Mouse (Mus musculus): ENCODE results near the gene Atxn1.

DNA sequence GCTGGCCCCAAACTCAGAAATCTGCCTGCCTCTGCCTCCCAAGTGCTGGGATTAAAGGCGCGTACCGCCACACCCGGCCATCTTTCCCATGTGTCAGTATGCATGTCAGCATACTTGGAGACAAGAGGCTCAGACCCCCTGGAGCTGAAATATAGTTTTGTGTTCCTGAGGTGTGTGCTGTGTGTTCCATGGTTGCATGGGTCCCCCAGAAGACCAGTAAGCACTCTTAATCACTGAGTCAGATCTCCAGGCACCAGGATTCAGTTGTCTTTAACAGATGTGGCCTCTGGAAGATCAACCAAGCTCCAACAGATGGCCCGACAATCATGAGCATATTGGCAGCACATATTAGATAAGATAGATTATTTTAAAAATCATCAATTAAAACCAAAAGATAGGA, 62.4 kb downstream of the Atxn1 start:
- TF ChIP-seq CTCF (IDR thresholded peaks at IDR 0.05; ENCODE audit: insufficient read depth, low read length): no peak
- no peak for TF ChIP-seq POLR2A (IDR thresholded peaks at IDR 0.05; ENCODE audit: borderline replicate concordance, extremely low read depth, low read depth, low read length)

Measured in lung, adult 2 months (tissue).